Mouse (Mus musculus) kidney, embryonic 16.5 days (tissue): Measurements from ENCODE around the gene Car15. TPM values are rescaled to one million over a fixed set of nuclear protein-coding genes. Genes with fewer than 3 reads are reported as not detected.

Source experiments
- ATAC-seq: fragments of 200-750 bp; cut with Nextera tagmentation; 2 replicates; pipeline ENCODE4 v1.8.0; 2017; ENCODE audit warnings: moderate TSS enrichment; ENCODE audit not compliant: low FRiP score, low TSS enrichment
- H3K27ac ChIP-seq: fragments of 300-500 bp; sonication (generic); 2 replicates; pipeline ENCODE4 v1.5.1; 2014; ENCODE audit warnings: low read length
- H3K27me3 ChIP-seq: fragments of 300-500 bp; sonication (generic); 2 replicates; pipeline ENCODE4 v1.6.1; 2014; ENCODE audit warnings: low read length, control low read depth, mixed read lengths; ENCODE audit not compliant: insufficient read depth
- H3K36me3 ChIP-seq: fragments of 300-500 bp; sonication (generic); 2 replicates; pipeline ENCODE4 v1.6.1; 2014; ENCODE audit warnings: low read length, control low read depth, mixed read lengths; ENCODE audit not compliant: insufficient read depth
- H3K4me1 ChIP-seq: fragments of 300-500 bp; sonication (generic); 2 replicates; pipeline ENCODE4 v1.6.1; 2014; ENCODE audit warnings: low read length, control low read depth, mixed read lengths; ENCODE audit not compliant: insufficient read depth
- H3K4me2 ChIP-seq: fragments of 300-500 bp; sonication (generic); replicated peaks from 2 replicates; pipeline ENCODE4 v1.6.1; 2014; ENCODE audit warnings: low read depth, low read length
- H3K4me3 ChIP-seq: fragments of 300-500 bp; sonication (generic); 2 replicates; pipeline ENCODE4 v1.5.1; 2014; ENCODE audit warnings: mild to moderate bottlenecking, low read length
- H3K9ac ChIP-seq: fragments of 300-500 bp; sonication (generic); replicated peaks from 2 replicates; pipeline ENCODE4 v1.6.1; 2014; ENCODE audit warnings: low read length
- H3K9me3 ChIP-seq: fragments of 300-500 bp; sonication (generic); 2 replicates; pipeline ENCODE4 v1.6.1; 2016; ENCODE audit warnings: low read length, control low read depth
- WGBS: fragments of 180-500 bp; shearing (Covaris S2); extraction: QIAGEN DNeasy Blood & Tissue Kit; methylation state at CpG from one replicate; pipeline ENCODE4 v1.1.7; 2014; 5-methylcytosine and 5-hydroxymethylcytosine counted together
- polyA plus RNA-seq: library from polyadenylated mRNA; unstranded; fragments of >200 nt; fragmentation: Nextera tagmentation; extraction: Ambion mirVana; gene quantifications from 2 replicates; pipeline ENCODE4 v1.2.1, GENCODE M21; 2015

Gene Car15
- polyA plus RNA-seq, 1 experiment from 2014 or later, result 48.6 TPM

DNA sequence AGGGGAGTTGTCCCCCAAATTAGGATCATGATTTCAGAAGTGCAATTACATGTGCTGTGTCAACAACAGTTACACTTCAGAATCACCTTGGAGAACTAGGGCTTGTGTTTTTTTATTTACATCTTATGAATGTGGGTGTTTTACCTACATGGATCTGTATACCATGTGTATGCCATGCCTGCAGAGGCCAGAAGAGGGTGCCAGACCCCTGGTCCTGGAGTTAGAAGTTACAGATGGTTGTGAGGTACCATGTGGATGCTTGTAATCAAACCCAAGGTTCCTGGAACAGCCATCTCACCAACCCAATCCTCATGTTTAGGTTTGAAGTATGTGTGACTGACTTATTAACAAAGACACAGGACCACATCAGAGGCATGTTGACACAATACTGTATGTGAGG is 20.4 kb upstream of the Car15 start:
- ATAC-seq, result no peak
- no peaks in the 10 kb centered on the region for H3K4me1 ChIP-seq
- H3K9ac ChIP-seq, result no peak overlapping the region
- H3K27ac ChIP-seq, result no peak overlapping the region
- H3K9me3 ChIP-seq, result no peaks in the 10 kb centered on the region
- no peak overlapping the region for H3K4me3 ChIP-seq
- H3K27me3 ChIP-seq, result no peaks in the 10 kb centered on the region
- no peak overlapping the region for H3K4me2 ChIP-seq
- H3K36me3 ChIP-seq, result peaks cover 47% of the 10 kb centered on the region

DNA sequence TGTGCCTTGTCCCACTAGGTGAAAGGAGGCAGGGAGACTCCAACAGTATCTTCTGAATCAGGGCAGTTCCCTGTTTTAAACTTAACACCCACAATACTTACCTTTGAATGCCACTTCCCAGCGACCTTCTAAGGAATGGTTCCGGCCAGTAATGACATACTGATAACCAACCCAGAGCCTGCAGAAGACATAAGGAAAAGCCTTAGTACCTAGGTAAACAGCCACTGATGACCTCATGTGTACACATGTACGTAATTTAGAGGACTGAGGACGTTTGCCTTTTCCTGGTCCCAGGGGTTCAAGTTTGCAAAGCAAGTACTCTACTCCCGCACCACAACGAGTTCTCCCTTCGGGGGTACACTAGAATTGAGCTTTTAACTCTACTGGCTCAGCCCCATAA is 19.0 kb upstream of the Car15 start:
- no peak overlapping the region for H3K4me3 ChIP-seq
- no peak overlapping the region for H3K9ac ChIP-seq
- no peak overlapping the region for H3K27ac ChIP-seq
- no peak overlapping the region for H3K4me2 ChIP-seq
- ATAC-seq, result no peak
- 89% methylated on average over 7 of the region's 7 CpGs for WGBS
- no peaks in the 10 kb centered on the region for H3K9me3 ChIP-seq
- no peaks in the 10 kb centered on the region for H3K27me3 ChIP-seq
- H3K4me1 ChIP-seq, result no peaks in the 10 kb centered on the region
- peaks cover 51% of the 10 kb centered on the region for H3K36me3 ChIP-seq

GRCm38 (mm10) chr16:17853263-17853662 is 15.1 kb upstream of the Car15 start:
- ATAC-seq, result no peak
- Histone ChIP-seq H3K27me3 (no peaks in the 10 kb centered on the region), H3K27ac (no peak overlapping the region), H3K9ac (no peak overlapping the region), H3K4me3 (no peak overlapping the region), H3K9me3 (no peaks in the 10 kb centered on the region), H3K36me3 (peaks cover 61% of the 10 kb centered on the region), H3K4me2 (no peak overlapping the region), H3K4me1 (no peaks in the 10 kb centered on the region)
- WGBS, result 91% methylated on average over 2 of the region's 2 CpGs

DNA sequence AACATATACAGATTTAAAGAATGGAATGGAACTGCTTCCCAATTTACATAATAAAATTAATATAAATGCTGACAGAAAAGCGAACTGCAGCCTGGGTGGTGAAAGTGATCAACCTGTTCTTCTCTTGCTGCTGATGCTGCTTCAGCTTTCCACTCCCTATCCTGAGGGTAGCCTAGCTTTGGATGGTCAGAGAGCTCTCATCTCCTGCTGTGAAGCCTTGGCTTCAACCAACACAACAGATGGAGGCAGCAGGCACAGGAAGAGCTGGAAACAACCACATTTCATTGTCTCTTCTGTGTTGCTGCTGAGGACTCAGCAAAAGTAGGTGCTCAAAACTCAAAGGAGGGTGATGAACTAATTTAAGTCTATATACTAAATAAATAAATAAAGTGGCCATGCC is 13.7 kb upstream of the Car15 start:
- H3K9ac ChIP-seq, result no peak overlapping the region
- ATAC-seq, result no peak
- no peaks in the 10 kb centered on the region for H3K4me1 ChIP-seq
- H3K27ac ChIP-seq, result no peak overlapping the region
- H3K27me3 ChIP-seq, result no peaks in the 10 kb centered on the region
- WGBS, result 86% methylated on average over 1 of the region's 1 CpGs
- no peaks in the 10 kb centered on the region for H3K9me3 ChIP-seq
- no peak overlapping the region for H3K4me2 ChIP-seq
- H3K4me3 ChIP-seq, result no peak overlapping the region
- peaks cover 51% of the 10 kb centered on the region for H3K36me3 ChIP-seq

DNA sequence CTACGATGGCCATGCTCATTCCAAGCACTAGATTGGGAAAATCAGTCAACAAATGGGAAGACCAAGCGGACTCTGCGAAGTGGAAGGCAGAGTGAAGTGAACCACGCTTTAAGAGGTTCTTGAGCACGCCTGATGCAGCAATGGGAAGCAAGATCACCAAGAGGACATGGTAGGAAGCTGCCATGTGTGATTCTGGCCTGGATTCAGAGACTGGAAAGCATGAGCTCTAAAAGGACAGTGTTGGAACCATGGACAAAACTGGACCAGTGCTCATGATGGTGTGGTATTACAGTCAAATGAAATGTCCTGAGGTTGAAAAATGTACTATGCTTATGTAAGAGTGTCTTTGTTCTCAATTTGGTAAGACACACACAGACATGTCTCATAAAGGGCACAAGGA is 13.2 kb upstream of the Car15 start:
- Histone ChIP-seq H3K4me3 (no peak overlapping the region), H3K4me2 (no peak overlapping the region), H3K27ac (no peak overlapping the region), H3K9me3 (no peaks in the 10 kb centered on the region), H3K9ac (no peak overlapping the region), H3K4me1 (no peaks in the 10 kb centered on the region), H3K36me3 (peaks cover 51% of the 10 kb centered on the region), H3K27me3 (no peaks in the 10 kb centered on the region)
- 96% methylated on average over 5 of the region's 5 CpGs for WGBS
- ATAC-seq, result no peak

DNA sequence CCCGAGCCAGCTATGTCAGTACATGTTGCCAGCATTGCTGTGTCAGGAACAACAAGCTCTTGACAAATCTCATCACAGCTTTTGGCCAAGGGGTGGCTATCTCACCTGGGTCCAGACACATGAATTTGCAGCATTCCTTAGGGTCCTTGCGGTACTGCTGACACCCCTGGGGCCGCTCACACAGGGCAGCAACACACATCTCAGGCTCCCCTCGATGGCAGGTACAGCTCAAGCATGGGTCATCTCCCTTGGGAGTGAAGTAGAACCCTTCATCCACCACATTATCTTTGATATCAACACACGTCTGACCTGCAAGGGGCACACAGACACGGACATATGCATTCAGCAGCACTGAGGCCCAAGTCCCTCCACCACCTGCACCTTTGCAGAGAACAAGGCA is 11.3 kb upstream of the Car15 start:
- Histone ChIP-seq H3K4me3 (no peak overlapping the region), H3K36me3 (peaks cover 58% of the 10 kb centered on the region), H3K9me3 (no peaks in the 10 kb centered on the region), H3K4me2 (no peak overlapping the region), H3K9ac (no peak overlapping the region), H3K4me1 (no peaks in the 10 kb centered on the region), H3K27me3 (no peaks in the 10 kb centered on the region), H3K27ac (no peak overlapping the region)
- no peak for ATAC-seq
- 82% methylated on average over 6 of the region's 6 CpGs for WGBS

GRCm38 (mm10) chr16:17848928-17849327 is 10.8 kb upstream of the Car15 start:
- no peak overlapping the region for H3K9ac ChIP-seq
- no peaks in the 10 kb centered on the region for H3K9me3 ChIP-seq
- no peak overlapping the region for H3K4me2 ChIP-seq
- no peaks in the 10 kb centered on the region for H3K4me1 ChIP-seq
- peaks cover 58% of the 10 kb centered on the region for H3K36me3 ChIP-seq
- no peak for ATAC-seq
- WGBS, result 14% methylated on average over 1 of the region's 1 CpGs
- H3K4me3 ChIP-seq, result no peak overlapping the region
- no peaks in the 10 kb centered on the region for H3K27me3 ChIP-seq
- no peak overlapping the region for H3K27ac ChIP-seq

DNA sequence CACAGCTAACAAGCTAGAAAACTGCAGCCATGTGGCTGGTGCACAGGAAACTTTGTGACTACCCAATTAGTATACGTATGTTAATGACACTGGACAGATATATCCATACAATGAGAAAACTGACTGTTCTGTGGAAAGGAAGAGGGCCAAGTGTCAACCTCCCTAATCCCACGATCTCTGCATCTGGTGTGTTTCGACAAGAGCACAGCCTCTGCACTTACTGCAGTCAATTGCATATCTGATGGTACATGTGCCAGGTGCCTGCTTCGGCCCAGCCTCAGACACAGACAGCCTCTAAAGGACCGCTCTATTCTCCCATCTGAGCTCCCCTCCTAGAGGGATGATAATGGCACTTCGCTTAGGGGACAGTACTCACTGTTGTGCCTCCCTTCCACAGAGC is 10.3 kb upstream of the Car15 start:
- peaks cover 61% of the 10 kb centered on the region for H3K36me3 ChIP-seq
- no peaks in the 10 kb centered on the region for H3K9me3 ChIP-seq
- no peak overlapping the region for H3K4me2 ChIP-seq
- no peaks in the 10 kb centered on the region for H3K4me1 ChIP-seq
- H3K27ac ChIP-seq, result no peak overlapping the region
- no peak overlapping the region for H3K4me3 ChIP-seq
- H3K9ac ChIP-seq, result no peak overlapping the region
- no peaks in the 10 kb centered on the region for H3K27me3 ChIP-seq
- WGBS, result 95% methylated on average over 6 of the region's 6 CpGs
- no peak for ATAC-seq

- Histone ChIP-seq H3K27ac (no peak overlapping the region), H3K4me1 (no peaks in the 10 kb centered on the region), H3K27me3 (no peaks in the 10 kb centered on the region), H3K9me3 (no peaks in the 10 kb centered on the region), H3K36me3 (peaks cover 67% of the 10 kb centered on the region), H3K4me2 (no peak overlapping the region), H3K4me3 (no peak overlapping the region), H3K9ac (no peak overlapping the region)
- WGBS, result 91% methylated on average over 10 of the region's 10 CpGs
- ATAC-seq, result no peak
Observed at GRCm38 (mm10) chr16:17843701-17844365, 5.7 kb upstream of the Car15 start.

- Histone ChIP-seq H3K9me3 (no peaks in the 10 kb centered on the region), H3K9ac (no peak overlapping the region), H3K36me3 (peaks cover 60% of the 10 kb centered on the region), H3K4me2 (no peak overlapping the region), H3K27me3 (peaks cover 5% of the 10 kb centered on the region; the same call in 1 of the 2 replicates), H3K27ac (no peak overlapping the region), H3K4me3 (no peak overlapping the region), H3K4me1 (no peaks in the 10 kb centered on the region)
- ATAC-seq, result no peak
- 86% methylated on average over 7 of the region's 7 CpGs for WGBS
Observed at GRCm38 (mm10) chr16:17842437-17842836, 4.3 kb upstream of the Car15 start.
